Mouse (Mus musculus) thymus, adult 2 months (tissue): ENCODE results near the gene Otop2.

Experiments used
- CTCF ChIP-seq: fragments of 200-500 bp; IDR thresholded peaks from 2 replicates; pipeline ENCODE4 v1.5.1; 2012; ENCODE audit warnings: mild to moderate bottlenecking, control low read depth, low read length, moderate library complexity, borderline replicate concordance; ENCODE audit not compliant: control insufficient read depth, poor library complexity, insufficient read depth; ENCODE audit errors: extremely low read depth
- POLR2A ChIP-seq: fragments of 200-500 bp; IDR thresholded peaks from 2 replicates; pipeline ENCODE4 v1.6.1; 2012; ENCODE audit warnings: mild to moderate bottlenecking, low read length, control low read depth, moderate library complexity; ENCODE audit not compliant: control insufficient read depth, poor library complexity, insufficient read depth; ENCODE audit errors: extremely low read depth

DNA sequence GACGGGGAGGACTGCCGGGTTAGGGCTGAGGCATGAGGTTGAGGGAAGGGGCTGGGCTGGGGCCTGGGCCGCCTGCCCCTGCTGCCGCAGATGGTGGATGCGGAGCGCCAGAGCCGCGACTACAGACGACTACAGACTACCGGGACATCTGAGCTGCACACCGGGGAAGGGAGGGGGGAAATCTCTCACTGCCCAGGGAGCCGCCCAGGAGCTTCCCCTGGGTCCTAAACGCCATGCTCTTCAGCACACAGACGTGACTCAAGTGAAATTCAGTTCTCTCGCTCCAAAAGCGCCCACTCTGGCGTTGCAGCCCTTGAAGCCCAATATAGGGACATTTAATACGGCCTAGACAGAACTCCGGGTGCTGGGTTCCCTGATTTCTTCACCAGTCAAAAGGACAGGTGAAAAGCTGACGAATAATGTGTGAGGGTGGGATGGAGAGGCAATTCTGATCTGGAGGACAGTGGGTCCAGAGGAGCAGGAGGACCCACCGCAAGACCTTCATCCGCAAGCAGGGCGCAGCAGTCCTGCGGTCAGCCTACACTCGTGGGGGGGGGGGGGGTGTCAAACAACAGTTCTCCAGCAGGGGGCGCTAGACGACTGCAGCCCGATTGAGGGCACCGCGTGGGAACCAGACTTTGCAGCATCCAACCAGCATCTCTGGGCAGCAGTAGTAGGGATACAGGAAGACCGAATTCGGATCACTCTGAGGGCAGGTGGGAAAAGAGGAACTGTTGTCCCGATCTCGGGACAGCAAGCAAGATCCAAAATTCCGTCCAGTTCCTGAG lies 15.1 kb downstream of the Otop2 start, which contains the start of gene Ush1g:
- peak; percentile 88 for TF ChIP-seq CTCF
- TF ChIP-seq POLR2A, result no peak
